Mouse (Mus musculus) bone marrow, adult 2 months (tissue): Measurements from ENCODE around the gene Pmepa1.

ENCODE experiments used
- CTCF ChIP-seq: fragments of 200-500 bp; IDR thresholded peaks from 2 replicates; pipeline ENCODE4 v1.5.1; 2011; ENCODE audit warnings: low read length, control low read depth; ENCODE audit not compliant: control insufficient read depth, insufficient read depth
- POLR2A ChIP-seq: fragments of 200-500 bp; IDR thresholded peaks from 2 replicates; pipeline ENCODE4 v1.6.1; 2011; ENCODE audit warnings: low read depth, mild to moderate bottlenecking, control low read depth, low read length, borderline replicate concordance; ENCODE audit not compliant: control insufficient read depth

DNA sequence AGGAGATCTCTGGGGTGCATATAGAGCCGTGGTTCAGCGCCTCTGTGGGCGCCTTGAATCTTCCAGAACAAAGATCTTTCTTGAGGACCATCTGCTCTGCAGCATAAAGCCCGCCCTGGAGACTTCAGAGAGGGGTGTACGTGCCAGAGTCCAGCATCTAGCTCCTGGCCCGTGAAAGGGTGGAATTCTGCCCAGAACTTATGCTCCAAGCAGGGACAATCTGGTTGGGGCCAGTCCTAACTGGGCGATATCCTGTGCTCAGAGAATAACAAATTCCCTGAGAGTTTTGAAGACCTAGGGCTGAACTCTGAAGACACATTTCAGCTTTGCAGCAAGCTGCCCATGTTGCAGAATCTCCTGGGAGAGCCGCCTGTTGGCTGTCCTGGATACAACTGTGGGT, 98.4 kb downstream of the Pmepa1 start:
- no peak for TF ChIP-seq CTCF
- TF ChIP-seq POLR2A, result no peak
